12 mouse cellular contexts compared by ENCODE assay signal in the genomic region with DNA sequence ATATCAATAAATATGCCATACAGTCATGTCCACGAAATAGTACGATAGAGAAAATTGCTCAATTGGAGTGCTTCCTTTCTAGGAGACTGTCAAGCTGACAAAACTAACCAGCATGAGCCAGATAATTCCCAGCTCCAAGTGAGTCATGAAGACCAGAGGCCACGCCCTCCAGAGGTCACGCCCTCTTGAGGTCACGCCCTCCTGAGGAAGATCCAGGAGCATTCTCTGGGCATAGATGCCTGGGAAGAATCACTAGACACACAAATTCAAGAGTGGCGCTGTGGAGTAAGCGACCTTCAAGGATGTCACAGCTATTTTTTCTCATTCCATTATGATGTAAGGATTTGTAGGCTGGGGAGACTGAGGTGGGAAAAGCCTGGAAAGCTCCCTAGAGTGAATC.
DNase-seq lines count a peak whose midpoint lies in the region; ATAC-seq and TF ChIP-seq lines count a peak whose summit lies in the region.
"Had no signal": no experiment of that assay in that cellular context is flagged by ENCODE, and none has a peak within 500 bp of the region (broad histone marks: within the 10 kb centered on the region; RNA-seq: fewer than 3 reads in every experiment).

No protein-coding gene starts in this region.

- ATAC-seq in lung, postnatal 0 days, result no peak
- ATAC-seq: liver, embryonic 12.5 days; Patski had no signal

- no peaks in the 10 kb centered on the region for H3K9me3 ChIP-seq in lung, postnatal 0 days (ENCODE audit: low read length)
- H3K9me3 ChIP-seq: liver, embryonic 12.5 days had no signal

- H3K27me3 ChIP-seq in lung, postnatal 0 days (replicated peaks; ENCODE audit: insufficient read depth, low read length), result no peaks in the 10 kb centered on the region
- H3K27me3 ChIP-seq: liver, embryonic 12.5 days had no signal

- no peak overlapping the region for H3K4me2 ChIP-seq in lung, postnatal 0 days (replicated peaks; ENCODE audit: low read depth, low read length)
- H3K4me2 ChIP-seq: liver, embryonic 12.5 days had no signal

- TF ChIP-seq CTCF in lung, postnatal 0 days (IDR thresholded peaks at IDR 0.05), result peak; percentile 27

- H3K4me3 ChIP-seq in lung, postnatal 0 days (ENCODE audit: low read depth, low read length), result no peak overlapping the region
- H3K4me3 ChIP-seq: liver, embryonic 12.5 days had no signal

- no peaks in the 10 kb centered on the region for H3K4me1 ChIP-seq in lung, postnatal 0 days (ENCODE audit: insufficient read depth, low read depth, low read length)
- H3K4me1 ChIP-seq: liver, embryonic 12.5 days had no signal

- peak; percentile 17 for DNase-seq in kidney, postnatal 10 days
- DNase-seq in kidney, adult 18-20 months, result no peak
- DNase-seq in 3T3-L1 (ENCODE audit: low read depth, low spot score), result peak; percentile 25
- DNase-seq in Muller cell, postnatal 12 days (ENCODE audit: inconsistent ontology term), result peak; percentile 40
- peak; percentile 22 for DNase-seq in lung, postnatal 0 days (ENCODE audit: low spot score)
- DNase-seq in cerebellum, adult 9-11 months, result no peak
- no peak for DNase-seq in ovary, postnatal 36 days (ENCODE audit: low spot score)
- DNase-seq in layer of hippocampus, postnatal 10 days (ENCODE audit: low spot score in 2 of 2), result no peak
- DNase-seq: cerebellum, postnatal 10 days; kidney, postnatal 25 days had no signal

- no peak overlapping the region for H3K27ac ChIP-seq in lung, postnatal 0 days (ENCODE audit: low read length)
- H3K27ac ChIP-seq: liver, embryonic 12.5 days had no signal

- H3K36me3 ChIP-seq in lung, postnatal 0 days (ENCODE audit: insufficient read depth, low read length), result no peaks in the 10 kb centered on the region
- H3K36me3 ChIP-seq: liver, embryonic 12.5 days had no signal

- TF ChIP-seq EP300 in lung, postnatal 0 days (IDR thresholded peaks at IDR 0.05), result no peak

- H3K9ac ChIP-seq in lung, postnatal 0 days (replicated peaks; ENCODE audit: low read depth), result no peak overlapping the region
- H3K9ac ChIP-seq: liver, embryonic 12.5 days had no signal

- WGBS in lung, postnatal 0 days, result 53% methylated on average over 7 of the region's 7 CpGs

Comparison
In these comparisons a context has a peak if more than half of its experiments do, and no peak if none do; other contexts are left out.
1. DNase-seq: peak in kidney, postnatal 10 days (single experiment), 3T3-L1 (single experiment), Muller cell, postnatal 12 days (single experiment) and lung, postnatal 0 days (single experiment); none in kidney, adult 18-20 months (single experiment), cerebellum, adult 9-11 months (single experiment), ovary, postnatal 36 days (single experiment) and layer of hippocampus, postnatal 10 days (0 of 2).